Mouse (Mus musculus): ENCODE results near the gene Prdx3.

DNA sequence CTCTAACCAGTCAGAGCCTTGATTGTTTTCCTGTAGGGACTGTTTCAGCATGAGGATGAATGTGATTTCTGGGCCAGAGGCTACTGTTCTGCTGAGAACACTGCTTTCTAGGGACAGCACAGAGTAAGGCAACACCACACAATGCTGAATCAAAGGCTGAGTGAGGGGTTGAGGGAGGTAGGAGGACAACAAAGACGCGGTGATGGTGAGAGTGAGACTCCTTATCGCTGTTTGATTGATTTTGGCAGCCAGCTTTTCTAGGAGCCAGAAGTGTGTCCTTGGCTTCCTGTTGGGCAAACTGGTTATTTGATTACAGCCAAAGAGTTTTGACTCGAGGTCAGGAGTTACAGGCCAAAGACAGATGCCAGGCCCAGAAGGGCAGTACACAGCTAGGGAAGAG, 40.9 kb upstream of the Prdx3 start:
- TF ChIP-seq POLR2AphosphoS2 (IDR thresholded peaks at IDR 0.05; ENCODE audit: insufficient read length, low read depth) (no peak), POLR2A (IDR thresholded peaks at IDR 0.05; ENCODE audit: insufficient read length, low read depth) (no peak), TCF12 (IDR thresholded peaks at IDR 0.05; ENCODE audit: insufficient read depth, poor library complexity, severe bottlenecking) (no peak), MAX (IDR thresholded peaks at IDR 0.05; ENCODE audit: low read depth) (no peak), MYOG (IDR thresholded peaks at IDR 0.05; ENCODE audit: control insufficient read depth in 1 of 3, insufficient read depth in 1 of 3, insufficient read length in 2 of 3, low read depth in 2 of 3) (no peak), REST (IDR thresholded peaks at IDR 0.05; ENCODE audit: insufficient read depth, insufficient read length) (no peak), USF1 (IDR thresholded peaks at IDR 0.05; ENCODE audit: low read depth) (no peak), TCF3 (IDR thresholded peaks at IDR 0.05; ENCODE audit: insufficient read length, low read depth) (no peak), MYOD1 (IDR thresholded peaks at IDR 0.05; ENCODE audit: control insufficient read depth in 1 of 3, insufficient read length in 2 of 3, low read depth in 2 of 3) (no peak), CEBPB (IDR thresholded peaks at IDR 0.05; ENCODE audit: insufficient read depth, poor library complexity, severe bottlenecking) (no peak), E2F4 (IDR thresholded peaks at IDR 0.05; ENCODE audit: insufficient read depth) (no peak)

All from myocyte (in vitro differentiated cells).